Comparison of ENCODE assay signal across 7 mouse cellular contexts in the genomic region with DNA sequence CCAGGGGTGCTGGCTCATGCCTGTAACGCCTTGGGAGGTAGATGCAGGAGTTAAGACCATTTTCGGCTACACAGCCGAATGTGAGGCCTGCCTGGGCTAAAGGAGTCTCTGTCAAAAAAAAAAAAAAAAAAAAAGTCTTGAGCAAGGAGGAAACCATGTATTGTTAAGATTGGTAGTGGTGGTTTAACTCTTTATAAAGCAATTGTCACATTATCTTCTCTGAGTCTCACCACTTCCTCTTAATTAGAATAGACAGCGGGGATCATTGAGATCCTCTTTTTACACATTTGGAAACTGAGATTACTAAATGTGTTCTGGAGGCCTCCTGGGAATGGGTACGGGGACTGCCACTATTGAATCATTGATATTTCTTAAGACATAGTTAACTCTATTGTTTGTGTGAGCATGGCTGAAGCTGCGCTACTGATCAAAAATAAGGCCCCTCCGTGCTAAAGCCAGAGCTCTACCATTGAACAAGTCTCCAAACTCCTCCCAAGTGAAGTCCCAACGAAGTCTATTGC. TPM values are rescaled to one million over a fixed set of nuclear protein-coding genes. Genes with fewer than 3 reads are reported as not detected.
A peak's percentile ranks its signal among the peaks of the same experiment; 100 is the strongest.
DNase-seq lines count a peak whose midpoint lies in the region; ATAC-seq lines count a peak whose summit lies in the region.

No protein-coding gene starts in this region.

- no peak overlapping the region for H3K4me2 ChIP-seq in intestine, embryonic 14.5 days (ENCODE audit: low read length)
- no peak overlapping the region for H3K4me2 ChIP-seq in intestine, embryonic 15.5 days (replicated peaks)
- peak overlapping the region; percentile 70; the same call in 1 of the 2 replicates for H3K4me2 ChIP-seq in embryonic facial prominence, embryonic 13.5 days

- no peak overlapping the region for H3K9ac ChIP-seq in intestine, embryonic 14.5 days (ENCODE audit: low read length)
- no peak overlapping the region for H3K9ac ChIP-seq in intestine, embryonic 15.5 days
- H3K9ac ChIP-seq in embryonic facial prominence, embryonic 13.5 days: no peak overlapping the region

- no peaks in the 10 kb centered on the region for H3K9me3 ChIP-seq in intestine, embryonic 14.5 days (ENCODE audit: control insufficient read depth, low read length)
- H3K9me3 ChIP-seq in intestine, embryonic 15.5 days: no peaks in the 10 kb centered on the region
- H3K9me3 ChIP-seq in embryonic facial prominence, embryonic 13.5 days: no peaks in the 10 kb centered on the region

- H3K4me1 ChIP-seq in intestine, embryonic 14.5 days (replicated peaks; ENCODE audit: control insufficient read depth, insufficient read depth, low read length): peaks cover 21% of the 10 kb centered on the region
- H3K4me1 ChIP-seq in intestine, embryonic 15.5 days (replicated peaks): peaks cover 4% of the 10 kb centered on the region; the same call in 1 of the 2 replicates
- H3K4me1 ChIP-seq in embryonic facial prominence, embryonic 13.5 days: peaks cover 15% of the 10 kb centered on the region

- no peak overlapping the region for H3K4me3 ChIP-seq in intestine, embryonic 14.5 days (ENCODE audit: low read depth, low read length)
- no peak overlapping the region for H3K4me3 ChIP-seq in intestine, embryonic 15.5 days (replicated peaks)
- peak overlapping the region; percentile 65 for H3K4me3 ChIP-seq in embryonic facial prominence, embryonic 13.5 days

- ATAC-seq in intestine, embryonic 14.5 days (replicated peaks; ENCODE audit: low FRiP score, low TSS enrichment, low read depth): no peak
- no peak for ATAC-seq in intestine, embryonic 15.5 days
- no peak for ATAC-seq in embryonic facial prominence, embryonic 13.5 days (ENCODE audit: insufficient number of reproducible peaks, insufficient read depth, low FRiP score, low TSS enrichment, low read depth)
- peak; percentile 66 for ATAC-seq in monocyte, adult 5-6 weeks (replicated peaks; ENCODE audit: insufficient number of reproducible peaks, low FRiP score, low TSS enrichment, poor library complexity, severe bottlenecking)

- peak overlapping the region; percentile 40; the same call in 1 of the 2 replicates for H3K27ac ChIP-seq in intestine, embryonic 14.5 days (ENCODE audit: low read depth)
- no peak overlapping the region; the same call in 1 of the 2 replicates for H3K27ac ChIP-seq in intestine, embryonic 15.5 days
- no peak overlapping the region for H3K27ac ChIP-seq in embryonic facial prominence, embryonic 13.5 days

- no peak for DNase-seq in intestine, embryonic 14.5 days (ENCODE audit: low spot score)
- peak; percentile 48 for DNase-seq in ES-CJ7 (ENCODE audit: low read depth, low spot score)
- DNase-seq in adrenal gland, postnatal 25 days: no peak
- no peak for DNase-seq in ovary, adult 18-20 months (ENCODE audit: low spot score)

- H3K36me3 ChIP-seq in intestine, embryonic 14.5 days (ENCODE audit: control insufficient read depth, insufficient read depth, low read length): no peaks in the 10 kb centered on the region; the same call in 1 of the 2 replicates
- no peaks in the 10 kb centered on the region for H3K36me3 ChIP-seq in intestine, embryonic 15.5 days
- no peaks in the 10 kb centered on the region for H3K36me3 ChIP-seq in embryonic facial prominence, embryonic 13.5 days

- 76% methylated on average over 8 of the region's 8 CpGs for WGBS in intestine, embryonic 14.5 days
- WGBS in intestine, embryonic 15.5 days: 81% methylated on average over 8 of the region's 8 CpGs
- 77% methylated on average over 8 of the region's 8 CpGs for WGBS in embryonic facial prominence, embryonic 13.5 days

- H3K27me3 ChIP-seq in intestine, embryonic 14.5 days (replicated peaks; ENCODE audit: control insufficient read depth, insufficient read depth, low read length): no peaks in the 10 kb centered on the region
- no peaks in the 10 kb centered on the region for H3K27me3 ChIP-seq in intestine, embryonic 15.5 days (replicated peaks)
- no peaks in the 10 kb centered on the region for H3K27me3 ChIP-seq in embryonic facial prominence, embryonic 13.5 days

RNA-seq across cellular contexts. Expression of a gene that starts 0.8 kb away (rescaled TPM):
- polyA plus RNA-seq in intestine, embryonic 14.5 days (2014; fragmentation: Nextera tagmentation; extraction: Ambion mirVana): 77.6 and 83.4 TPM in 2 replicates
- polyA plus RNA-seq in intestine, embryonic 15.5 days (2015; fragmentation: Nextera tagmentation; extraction: Ambion mirVana): 83.2 and 84.5 TPM in 2 replicates
- polyA plus RNA-seq in embryonic facial prominence, embryonic 13.5 days (2015; fragmentation: Nextera tagmentation; extraction: Ambion mirVana): 46.9 and 51.8 TPM in 2 replicates
- total RNA-seq in monocyte, adult 5-6 weeks (2017): 1.6 to 1.8 TPM in 2 of 3 replicates, not detected in the other
- 225 and 226 TPM in 2 replicates for total RNA-seq in adrenal gland, postnatal 25 days (2021)
